Mouse (Mus musculus) heart, adult 2 months (tissue): ENCODE results near the gene Dlg4.
A peak's percentile ranks its signal among the peaks of the same experiment; 100 is the strongest.

Experiments
- CTCF ChIP-seq: fragments of 200-600 bp; IDR thresholded peaks from 2 replicates; pipeline ENCODE4 v1.8.1; 2022; ENCODE audit warnings: antibody characterized with exemption, mild to moderate bottlenecking, moderate library complexity
- EP300 ChIP-seq: fragments of 200-500 bp; IDR thresholded peaks from 2 replicates; pipeline ENCODE4 v1.6.1; 2011; ENCODE audit warnings: low read depth, low read length, control low read depth; ENCODE audit not compliant: insufficient read depth
- POLR2A ChIP-seq: fragments of 200-500 bp; IDR thresholded peaks from 2 replicates; pipeline ENCODE4 v1.6.1; 2011; ENCODE audit warnings: mild to moderate bottlenecking, low read depth, low read length, control low read depth; ENCODE audit not compliant: insufficient read depth

DNA sequence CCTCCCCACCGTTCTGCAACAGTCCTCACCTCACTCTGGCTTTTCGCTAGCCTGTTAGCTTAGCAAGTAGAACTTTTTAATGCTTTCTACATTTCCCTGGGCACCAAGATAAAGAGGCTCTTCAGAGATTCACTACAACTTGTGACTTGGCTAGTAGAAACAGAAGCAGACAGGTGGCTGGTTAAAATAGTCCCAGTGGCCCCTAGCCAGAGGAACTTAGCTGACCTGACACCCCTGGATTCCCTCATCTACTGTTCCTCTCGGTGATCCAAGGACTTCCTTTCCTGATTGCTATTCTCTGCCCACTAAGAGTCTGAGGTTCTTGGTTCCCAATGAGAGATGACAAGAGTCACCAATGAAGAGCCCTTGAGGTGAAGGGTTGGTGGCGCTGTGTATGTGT, 33.4 kb upstream of the Dlg4 start:
- TF ChIP-seq POLR2A, result no peak
- no peak for TF ChIP-seq CTCF
- 0 out of 2 replicates have a peak, but pooled peaks have one; percentile 19 for TF ChIP-seq EP300
